Mouse (Mus musculus): ENCODE measurements around the gene 1110008P14Rik.

DNA sequence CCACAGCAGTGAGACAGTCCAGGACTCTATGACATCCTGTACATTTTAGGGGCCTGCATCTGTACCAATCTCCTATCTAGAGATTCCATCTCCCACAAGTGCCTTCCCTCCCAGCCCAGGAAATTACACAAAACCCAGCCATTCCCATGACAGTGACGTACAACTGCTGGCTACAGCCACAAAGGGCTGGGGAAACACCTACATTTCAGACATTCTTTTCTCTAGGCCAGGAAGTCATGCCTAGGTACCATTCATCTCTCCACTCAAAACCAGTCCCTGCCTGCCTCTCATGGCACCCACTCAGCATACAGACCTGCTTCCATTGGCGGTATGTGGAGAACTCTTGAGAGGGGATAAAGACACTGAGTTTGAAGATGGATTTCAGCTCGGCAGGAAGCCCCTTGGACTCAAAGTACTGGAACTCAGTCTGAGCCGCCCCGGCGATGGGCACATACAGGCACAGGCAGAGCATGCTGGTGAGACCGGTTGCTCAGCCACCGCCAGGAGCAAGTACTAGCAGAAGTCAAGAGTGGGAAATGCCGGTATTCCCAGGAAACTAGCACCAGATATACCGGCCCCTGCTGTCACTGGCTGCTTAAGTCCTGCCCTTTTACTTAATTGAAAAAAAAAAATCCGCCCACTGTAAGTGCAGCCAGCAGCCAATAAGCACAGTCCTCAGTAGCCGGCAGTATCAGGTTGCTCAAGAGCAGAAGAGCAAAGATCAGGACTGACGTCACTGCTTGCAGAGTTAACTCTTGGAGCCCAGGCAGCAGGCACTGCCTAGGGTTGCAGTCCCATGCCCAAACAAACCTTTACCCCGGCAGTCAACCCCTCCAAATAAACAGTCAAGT is 42.0 kb upstream of the 1110008P14Rik start:
- TF ChIP-seq CTCF (conservative IDR thresholded peaks at IDR 0.05; ENCODE audit: low read length): no peak
- no peak for TF ChIP-seq POU5F1 (IDR thresholded peaks at IDR 0.05; ENCODE audit: borderline replicate concordance, low read length)
- TF ChIP-seq NANOG (IDR thresholded peaks at IDR 0.05; ENCODE audit: borderline replicate concordance, low read length): no peak

All from E14TG2a.4 (cell line).